Mouse (Mus musculus) thymus, adult 2 months (tissue): ENCODE results near the gene Ccdc180. TPM values are rescaled to one million over a fixed set of nuclear protein-coding genes. Genes with fewer than 3 reads are reported as not detected.
A peak's percentile ranks its signal among the peaks of the same experiment; 100 is the strongest.

ENCODE experiments used
- DNase-seq: peaks from one replicate; pipeline ENCODE4 v3.0.0; 2021
- H3K27ac ChIP-seq: fragments of 200-500 bp; 2 replicates; pipeline ENCODE4 v1.5.1; 2012; ENCODE audit warnings: low read length, control low read depth; ENCODE audit not compliant: control insufficient read depth, insufficient read depth
- H3K27me3 ChIP-seq: fragments of 200-500 bp; 2 replicates; pipeline ENCODE4 v1.6.1; 2012; ENCODE audit warnings: mild to moderate bottlenecking, low read length, moderate library complexity, mixed read lengths; ENCODE audit not compliant: control insufficient read depth, insufficient read depth
- H3K36me3 ChIP-seq: fragments of 200-500 bp; 2 replicates; pipeline ENCODE4 v1.6.1; 2012; ENCODE audit warnings: mild to moderate bottlenecking, low read length, moderate library complexity; ENCODE audit not compliant: control insufficient read depth, insufficient read depth
- H3K4me1 ChIP-seq: fragments of 200-500 bp; replicated peaks from 2 replicates; pipeline ENCODE4 v1.6.1; 2012; ENCODE audit warnings: low read length; ENCODE audit not compliant: control insufficient read depth, insufficient read depth
- H3K4me3 ChIP-seq: fragments of 200-500 bp; 2 replicates; pipeline ENCODE4 v1.5.1; 2012; ENCODE audit warnings: mild to moderate bottlenecking, low read length, control low read depth, moderate library complexity; ENCODE audit not compliant: control insufficient read depth, insufficient read depth
- CTCF ChIP-seq: fragments of 200-500 bp; IDR thresholded peaks from 2 replicates; pipeline ENCODE4 v1.5.1; 2012; ENCODE audit warnings: mild to moderate bottlenecking, control low read depth, low read length, moderate library complexity, borderline replicate concordance; ENCODE audit not compliant: control insufficient read depth, poor library complexity, insufficient read depth; ENCODE audit errors: extremely low read depth
- POLR2A ChIP-seq: fragments of 200-500 bp; IDR thresholded peaks from 2 replicates; pipeline ENCODE4 v1.6.1; 2012; ENCODE audit warnings: mild to moderate bottlenecking, low read length, control low read depth, moderate library complexity; ENCODE audit not compliant: control insufficient read depth, poor library complexity, insufficient read depth; ENCODE audit errors: extremely low read depth
- WGBS: fragments of 180-500 bp; shearing (Covaris S2); methylation state at CpG from one replicate; pipeline ENCODE4 v1.1.7; 2018; 5-methylcytosine and 5-hydroxymethylcytosine counted together
- polyA plus RNA-seq: library from polyadenylated mRNA; depleted of rRNA; stranded (reverse); fragments of >200 nt; gene quantifications from 2 replicates; pipeline ENCODE4 v1.2.3, GENCODE M21; 2012

Gene Ccdc180
- polyA plus RNA-seq, 1 experiment, result 0.05 TPM

- TF ChIP-seq POLR2A (no peak), CTCF (no peak)
- H3K4me1 ChIP-seq, result no peaks in the 10 kb centered on the region
- DNase-seq, result no peak
- H3K4me3 ChIP-seq, result no peak overlapping the region
- no peak overlapping the region for H3K27ac ChIP-seq
- H3K36me3 ChIP-seq, result no peaks in the 10 kb centered on the region
- 93% methylated on average over 10 of the region's 10 CpGs for WGBS
- no peaks in the 10 kb centered on the region for H3K27me3 ChIP-seq
These were observed 31.7 kb downstream of the Ccdc180 start for GRCm38 (mm10) chr4:45921663-45922435.

GRCm38 (mm10) chr4:45924011-45924410 lies 33.9 kb downstream of the Ccdc180 start:
- H3K27me3 ChIP-seq, result no peaks in the 10 kb centered on the region
- no peak overlapping the region for H3K4me3 ChIP-seq
- 93% methylated on average over 4 of the region's 4 CpGs for WGBS
- TF ChIP-seq CTCF, result no peak
- TF ChIP-seq POLR2A, result no peak
- no peaks in the 10 kb centered on the region for H3K4me1 ChIP-seq
- H3K36me3 ChIP-seq, result no peaks in the 10 kb centered on the region
- DNase-seq, result no peak
- H3K27ac ChIP-seq, result no peak overlapping the region

GRCm38 (mm10) chr4:45928561-45928960 lies 38.5 kb downstream of the Ccdc180 start:
- WGBS, result 97% methylated on average over 4 of the region's 4 CpGs
- Histone ChIP-seq H3K27ac (no peak overlapping the region), H3K36me3 (no peaks in the 10 kb centered on the region), H3K27me3 (no peaks in the 10 kb centered on the region), H3K4me3 (no peak overlapping the region), H3K4me1 (no peaks in the 10 kb centered on the region)
- DNase-seq, result no peak
- TF ChIP-seq CTCF, result no peak
- TF ChIP-seq POLR2A, result no peak

GRCm38 (mm10) chr4:45941628-45942044 lies 51.5 kb downstream of the Ccdc180 start:
- Histone ChIP-seq H3K4me1 (peaks cover 5% of the 10 kb centered on the region), H3K27me3 (no peaks in the 10 kb centered on the region), H3K36me3 (no peaks in the 10 kb centered on the region), H3K27ac (no peak overlapping the region), H3K4me3 (no peak overlapping the region)
- peak; percentile 60 for DNase-seq
- no peak for TF ChIP-seq POLR2A
- TF ChIP-seq CTCF, result peak; percentile 81; the same call in 1 of the 2 replicates
- WGBS, result 15% methylated on average over 13 of the region's 13 CpGs

DNA sequence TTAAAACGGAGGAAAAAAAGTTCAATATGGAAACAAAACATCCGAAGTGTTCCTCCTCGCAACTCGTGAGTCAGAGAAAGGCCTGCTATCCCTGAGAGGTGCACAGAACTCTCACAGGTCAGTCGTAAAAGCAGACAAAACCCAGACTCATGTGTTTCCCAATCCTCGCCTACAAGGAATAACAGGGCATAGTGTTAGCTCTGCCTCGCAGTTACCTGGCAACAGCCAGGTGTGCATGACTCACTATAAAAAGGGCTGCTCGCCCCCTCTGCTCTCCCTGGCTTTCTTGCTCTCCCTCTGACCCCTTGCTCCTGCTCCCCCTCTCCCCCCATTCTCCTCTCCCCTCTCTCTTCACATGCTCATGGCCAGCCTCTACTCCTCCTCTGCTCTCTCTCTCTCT lies 57.6 kb downstream of the Ccdc180 start:
- TF ChIP-seq CTCF (no peak), POLR2A (no peak)
- H3K4me3 ChIP-seq, result no peak overlapping the region
- 96% methylated on average over 8 of the region's 8 CpGs for WGBS
- H3K27ac ChIP-seq, result no peak overlapping the region
- no peak for DNase-seq
- H3K27me3 ChIP-seq, result no peaks in the 10 kb centered on the region
- no peaks in the 10 kb centered on the region for H3K36me3 ChIP-seq
- peaks cover 2% of the 10 kb centered on the region; the same call in 1 of the 2 replicates for H3K4me1 ChIP-seq

DNA sequence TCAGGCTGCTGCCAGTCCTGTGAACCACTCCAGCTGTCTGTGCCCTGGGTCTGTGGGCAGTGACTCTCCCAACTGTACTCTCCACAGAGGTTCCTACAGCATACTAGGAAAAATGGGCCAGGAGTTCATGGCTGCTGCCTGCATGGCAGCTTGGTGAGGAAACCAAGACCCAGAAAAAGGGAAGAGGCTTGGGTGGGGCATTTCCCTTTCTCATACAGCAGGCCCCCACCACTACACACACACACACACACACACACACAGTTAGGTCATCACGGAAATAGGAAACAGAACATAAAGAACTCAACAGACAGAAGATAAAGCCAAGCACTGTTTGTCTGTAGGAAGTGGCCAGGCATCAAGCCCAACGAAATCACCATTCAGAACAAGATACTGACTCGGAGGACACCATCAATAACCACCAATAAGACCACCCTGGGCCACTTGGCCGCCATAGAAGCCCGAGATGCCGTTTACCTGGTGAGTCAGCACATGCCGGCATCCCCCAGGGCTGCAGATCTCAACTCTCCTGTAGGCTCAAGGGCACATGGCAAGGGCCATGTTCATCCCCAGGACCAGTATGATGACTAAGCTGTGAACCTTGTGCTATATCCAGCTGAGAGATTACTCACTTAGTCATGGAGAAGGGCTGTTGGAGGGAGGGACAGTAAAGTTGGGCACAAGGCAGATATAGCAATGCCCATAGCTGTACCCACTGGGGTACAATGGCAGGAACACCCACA lies 59.2 kb downstream of the Ccdc180 start:
- H3K4me3 ChIP-seq, result no peak overlapping the region
- WGBS, result 48% methylated on average over 7 of the region's 7 CpGs
- DNase-seq, result no peak

More for the DNA sequence above, 59.2 kb downstream of the Ccdc180 start:
- peaks cover 2% of the 10 kb centered on the region; the same call in 1 of the 2 replicates for H3K4me1 ChIP-seq
- H3K27me3 ChIP-seq, result no peaks in the 10 kb centered on the region
- no peak overlapping the region for H3K27ac ChIP-seq
- no peaks in the 10 kb centered on the region for H3K36me3 ChIP-seq
- TF ChIP-seq POLR2A (no peak), CTCF (no peak)
